In the genomic region with DNA sequence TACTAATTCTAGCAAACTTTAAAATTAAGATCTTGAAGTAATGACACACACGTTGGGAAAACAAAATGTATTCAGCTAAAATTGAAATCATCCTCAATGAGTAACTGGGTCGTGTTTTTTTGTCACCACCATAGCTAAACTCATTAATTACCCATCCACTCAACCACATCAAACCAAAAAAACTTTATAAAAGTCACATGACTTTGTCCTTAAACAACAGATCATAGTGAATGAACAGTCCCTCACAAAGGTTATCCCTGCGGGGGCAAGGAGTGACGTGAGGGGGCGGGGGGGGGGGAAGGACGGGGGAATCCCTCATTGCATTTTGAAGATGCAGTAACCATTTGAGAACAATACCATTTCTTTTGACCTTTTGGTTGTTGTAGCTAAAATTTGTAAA, we compare ENCODE assay signal across 8 mouse cellular contexts. TPM values are rescaled to one million over a fixed set of nuclear protein-coding genes. Genes with fewer than 3 reads are reported as not detected.
A peak's percentile ranks its signal among the peaks of the same experiment; 100 is the strongest.
DNase-seq lines count a peak whose midpoint lies in the region; ATAC-seq and TF ChIP-seq lines count a peak whose summit lies in the region.

No protein-coding gene starts in this region.

- no peaks in the 10 kb centered on the region for H3K9me3 ChIP-seq in heart, embryonic 13.5 days
- H3K9me3 ChIP-seq in midbrain, embryonic 10.5 days (replicated peaks) = no peaks in the 10 kb centered on the region
- no peaks in the 10 kb centered on the region for H3K9me3 ChIP-seq in midbrain, embryonic 11.5 days (ENCODE audit: control insufficient read depth, low read length)
- H3K9me3 ChIP-seq in limb, embryonic 15.5 days = no peaks in the 10 kb centered on the region
- H3K9me3 ChIP-seq in stomach, postnatal 0 days (ENCODE audit: control insufficient read depth, low read length) = no peaks in the 10 kb centered on the region

- no peaks in the 10 kb centered on the region for H3K36me3 ChIP-seq in heart, embryonic 13.5 days
- no peaks in the 10 kb centered on the region for H3K36me3 ChIP-seq in midbrain, embryonic 10.5 days
- H3K36me3 ChIP-seq in midbrain, embryonic 11.5 days (ENCODE audit: control insufficient read depth, insufficient read depth, low read length) = no peaks in the 10 kb centered on the region
- no peaks in the 10 kb centered on the region for H3K36me3 ChIP-seq in limb, embryonic 15.5 days
- no peaks in the 10 kb centered on the region for H3K36me3 ChIP-seq in stomach, postnatal 0 days (ENCODE audit: control insufficient read depth, insufficient read depth, low read length)

- no peak for DNase-seq in heart, postnatal 4 days
- no peak for DNase-seq in midbrain, embryonic 10.5 days (ENCODE audit: low spot score)
- no peak for DNase-seq in midbrain, embryonic 11.5 days (ENCODE audit: low spot score, missing footprints)
- DNase-seq in stomach, postnatal 0 days (ENCODE audit: low spot score) = no peak
- no peak for DNase-seq in adrenal gland, postnatal 36 days
- DNase-seq in heart, adult 9 months (ENCODE audit: low spot score in 2 of 2) = no peak

- no peaks in the 10 kb centered on the region for H3K4me1 ChIP-seq in heart, embryonic 13.5 days
- H3K4me1 ChIP-seq in midbrain, embryonic 10.5 days = no peaks in the 10 kb centered on the region
- no peaks in the 10 kb centered on the region for H3K4me1 ChIP-seq in midbrain, embryonic 11.5 days (ENCODE audit: control insufficient read depth, insufficient read depth, low read length)
- no peaks in the 10 kb centered on the region for H3K4me1 ChIP-seq in limb, embryonic 15.5 days
- H3K4me1 ChIP-seq in stomach, postnatal 0 days (replicated peaks; ENCODE audit: control insufficient read depth, insufficient read depth) = no peaks in the 10 kb centered on the region

- TF ChIP-seq EP300 in stomach, postnatal 0 days (optimal IDR thresholded peaks at IDR 0.05) = no peak

- H3K27me3 ChIP-seq in heart, embryonic 13.5 days (replicated peaks) = no peaks in the 10 kb centered on the region
- H3K27me3 ChIP-seq in midbrain, embryonic 10.5 days (ENCODE audit: low read depth, poor library complexity, severe bottlenecking) = no peaks in the 10 kb centered on the region
- H3K27me3 ChIP-seq in midbrain, embryonic 11.5 days (ENCODE audit: control insufficient read depth, insufficient read depth, low read length) = no peaks in the 10 kb centered on the region
- H3K27me3 ChIP-seq in limb, embryonic 15.5 days = no peaks in the 10 kb centered on the region
- H3K27me3 ChIP-seq in stomach, postnatal 0 days (ENCODE audit: control insufficient read depth, insufficient read depth, low read length) = no peaks in the 10 kb centered on the region

- H3K4me2 ChIP-seq in heart, embryonic 13.5 days = peak overlapping the region; percentile 41; the same call in 1 of the 2 replicates
- H3K4me2 ChIP-seq in midbrain, embryonic 11.5 days = no peak overlapping the region
- H3K4me2 ChIP-seq in limb, embryonic 15.5 days = no peak overlapping the region
- no peak overlapping the region for H3K4me2 ChIP-seq in stomach, postnatal 0 days (replicated peaks; ENCODE audit: low read depth)

- H3K4me3 ChIP-seq in heart, embryonic 13.5 days = peak overlapping the region; percentile 55
- peak overlapping the region; percentile 52 for H3K4me3 ChIP-seq in midbrain, embryonic 10.5 days
- no peak overlapping the region for H3K4me3 ChIP-seq in midbrain, embryonic 11.5 days (ENCODE audit: low read depth, low read length)
- peak overlapping the region; percentile 41 for H3K4me3 ChIP-seq in limb, embryonic 15.5 days
- H3K4me3 ChIP-seq in stomach, postnatal 0 days (ENCODE audit: low read depth, low read length) = peak overlapping the region; percentile 41; the same call in 1 of the 2 replicates

- no peak for TF ChIP-seq CTCF in stomach, postnatal 0 days (IDR thresholded peaks at IDR 0.05; ENCODE audit: low read depth)

- 59% methylated on average over 6 of the region's 6 CpGs for WGBS in heart, embryonic 13.5 days
- 71% methylated on average over 5 of the region's 6 CpGs for WGBS in midbrain, embryonic 10.5 days
- 57% methylated on average over 6 of the region's 6 CpGs for WGBS in midbrain, embryonic 11.5 days
- 42% methylated on average over 5 of the region's 6 CpGs for WGBS in limb, embryonic 15.5 days
- 25% methylated on average over 4 of the region's 6 CpGs for WGBS in stomach, postnatal 0 days

- no peak overlapping the region for H3K27ac ChIP-seq in heart, embryonic 13.5 days (replicated peaks)
- H3K27ac ChIP-seq in midbrain, embryonic 10.5 days (replicated peaks) = no peak overlapping the region
- no peak overlapping the region for H3K27ac ChIP-seq in midbrain, embryonic 11.5 days (ENCODE audit: low read depth, low read length)
- no peak overlapping the region for H3K27ac ChIP-seq in limb, embryonic 15.5 days
- H3K27ac ChIP-seq in stomach, postnatal 0 days (replicated peaks) = no peak overlapping the region

- ATAC-seq in heart, embryonic 13.5 days (ENCODE audit: extremely low read depth, insufficient number of reproducible peaks, low FRiP score, low TSS enrichment) = no peak
- ATAC-seq in midbrain, embryonic 11.5 days (ENCODE audit: low FRiP score) = no peak
- ATAC-seq in limb, embryonic 15.5 days (ENCODE audit: insufficient number of reproducible peaks, low FRiP score, low TSS enrichment, low read depth) = no peak
- ATAC-seq in stomach, postnatal 0 days (ENCODE audit: low FRiP score, low TSS enrichment) = no peak

- H3K9ac ChIP-seq in heart, embryonic 13.5 days = no peak overlapping the region
- H3K9ac ChIP-seq in midbrain, embryonic 11.5 days (ENCODE audit: low read length) = no peak overlapping the region
- H3K9ac ChIP-seq in limb, embryonic 15.5 days = no peak overlapping the region
- H3K9ac ChIP-seq in stomach, postnatal 0 days (ENCODE audit: low read length) = no peak overlapping the region

RNA-seq across cellular contexts. Expression of a gene that starts 0.6 kb away (rescaled TPM):
- 6.7 and 8.6 TPM in 2 replicates for polyA plus RNA-seq in heart, embryonic 13.5 days (2015; fragmentation: Nextera tagmentation; extraction: Ambion mirVana)
- total RNA-seq in heart, postnatal 4 days (2021) = 10 to 100 TPM in 1 of 2 experiments, not detected in 1; 21.4 TPM
- 12.9 and 13.0 TPM in 2 replicates for polyA plus RNA-seq in midbrain, embryonic 10.5 days (2016; fragmentation: Nextera tagmentation; extraction: Ambion mirVana)
- polyA plus RNA-seq in midbrain, embryonic 11.5 days (2014; fragmentation: Nextera tagmentation; extraction: Ambion mirVana) = 10.7 and 12.0 TPM in 2 replicates
- polyA plus RNA-seq in limb, embryonic 15.5 days (2015; fragmentation: Nextera tagmentation; extraction: Ambion mirVana) = 6.6 and 8.3 TPM in 2 replicates
- not detected in 2 replicates for polyA plus RNA-seq in stomach, postnatal 0 days (2015; fragmentation: Nextera tagmentation; extraction: Ambion mirVana)
- total RNA-seq in adrenal gland, postnatal 36 days (2021) = 10 to 100 TPM in 1 of 2 experiments, not detected in 1; 30.5 TPM

RNA-seq across cellular contexts. Expression of a gene that starts 40.3 kb away (rescaled TPM):
- 16.3 and 23.2 TPM in 2 replicates for polyA plus RNA-seq in heart, embryonic 13.5 days (2015; fragmentation: Nextera tagmentation; extraction: Ambion mirVana)
- total RNA-seq in heart, postnatal 4 days (2021) = 10 to 100 TPM in 1 of 2 experiments, not detected in 1; 54.3 TPM
- polyA plus RNA-seq in midbrain, embryonic 10.5 days (2016; fragmentation: Nextera tagmentation; extraction: Ambion mirVana) = 13.8 and 14.7 TPM in 2 replicates
- polyA plus RNA-seq in midbrain, embryonic 11.5 days (2014; fragmentation: Nextera tagmentation; extraction: Ambion mirVana) = 13.2 and 16.8 TPM in 2 replicates
- 22.4 and 22.6 TPM in 2 replicates for polyA plus RNA-seq in limb, embryonic 15.5 days (2015; fragmentation: Nextera tagmentation; extraction: Ambion mirVana)
- not detected in 2 replicates for polyA plus RNA-seq in stomach, postnatal 0 days (2015; fragmentation: Nextera tagmentation; extraction: Ambion mirVana)
- total RNA-seq in adrenal gland, postnatal 36 days (2021) = 100 to 1,000 TPM in 1 of 2 experiments, not detected in 1; 111 TPM
